Mouse (Mus musculus) small intestine, adult 2 months (tissue): Measurements from ENCODE around the gene Ppargc1a.

Experiments
- CTCF ChIP-seq: fragments of 200-500 bp; IDR thresholded peaks from 2 replicates; pipeline ENCODE4 v1.5.1; 2012; ENCODE audit warnings: low read depth, mild to moderate bottlenecking, control low read depth, inconsistent platforms, low read length, moderate library complexity, mixed read lengths; ENCODE audit not compliant: insufficient replicate concordance, insufficient read length; ENCODE audit errors: extremely low read depth
- POLR2A ChIP-seq: fragments of 200-500 bp; IDR thresholded peaks from 2 replicates; pipeline ENCODE4 v1.6.1; 2012; ENCODE audit warnings: low read depth, mild to moderate bottlenecking, control low read depth, inconsistent platforms, low read length, moderate library complexity

GRCm38 (mm10) chr5:51446299-51447090 lies 121.0 kb downstream of the Ppargc1a start:
- TF ChIP-seq POLR2A (no peak), CTCF (no peak)
